Mouse (Mus musculus): ENCODE measurements around the gene Tmem91.

Gene Tmem91

GRCm38 (mm10) chr7:25626509-25627430, 48.2 kb downstream of the Tmem91 start, which contains the start of gene B3gnt8:
Gene B3gnt8, plus strand, starts transcription at chr7:25626654.
- in situ Hi-C loops (cut with MboI, MseI) = no loop called here

GRCm38 (mm10) chr7:25625594-25626250, 49.2 kb downstream of the Tmem91 start:
- in situ Hi-C loops (cut with MboI, MseI) = no loop called here

- in situ Hi-C loops (cut with MboI, MseI) = loop anchor here (5.0 kb wide), 1 partner anchor 32 kb away; the partner anchor contains the start of genes Bckdha and Exosc5
Measured at GRCm38 (mm10) chr7:25624851-25625250, 50.1 kb downstream of the Tmem91 start.

DNA sequence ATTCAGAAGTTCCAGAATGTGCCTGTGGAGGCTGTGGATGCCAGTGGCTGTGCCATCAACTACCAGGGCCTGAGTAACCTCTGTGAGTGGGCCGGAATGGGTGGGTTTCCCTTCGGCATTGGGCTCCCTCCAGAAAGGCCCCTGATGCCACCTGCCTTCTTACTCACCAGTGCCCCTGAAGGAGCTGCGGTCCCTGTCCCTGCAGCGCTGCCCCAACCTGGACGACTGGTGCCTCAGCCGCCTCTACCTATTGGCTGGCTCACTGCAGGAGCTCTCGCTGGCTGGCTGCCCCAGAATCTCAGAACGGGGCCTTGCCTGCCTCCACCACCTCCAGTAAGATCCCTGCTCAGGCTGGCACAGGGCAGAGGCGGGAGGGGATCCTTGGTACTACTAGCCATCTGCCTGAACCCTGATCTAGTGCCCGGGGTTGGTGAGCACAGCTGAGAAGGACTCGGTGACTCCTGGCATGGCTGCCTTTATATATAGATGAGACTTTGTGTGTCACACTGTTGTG, 51.1 kb downstream of the Tmem91 start:
- in situ Hi-C loops (cut with MboI, MseI) = loop anchor here (5.0 kb wide), 1 partner anchor 33 kb away; the partner anchor contains the start of genes Bckdha and Exosc5

- in situ Hi-C loops (cut with MboI, MseI) = loop anchor here (5.0 kb wide), 1 partner anchor 37 kb away; the partner anchor contains the start of genes Bckdha and Exosc5
Measured at GRCm38 (mm10) chr7:25620751-25621150, 54.2 kb downstream of the Tmem91 start.

- in situ Hi-C loops (cut with MboI, MseI) = loop anchor here (5.0 kb wide), 1 partner anchor 37 kb away; the partner anchor contains the start of genes Bckdha and Exosc5
Measured at GRCm38 (mm10) chr7:25620101-25620500, 54.9 kb downstream of the Tmem91 start.

DNA sequence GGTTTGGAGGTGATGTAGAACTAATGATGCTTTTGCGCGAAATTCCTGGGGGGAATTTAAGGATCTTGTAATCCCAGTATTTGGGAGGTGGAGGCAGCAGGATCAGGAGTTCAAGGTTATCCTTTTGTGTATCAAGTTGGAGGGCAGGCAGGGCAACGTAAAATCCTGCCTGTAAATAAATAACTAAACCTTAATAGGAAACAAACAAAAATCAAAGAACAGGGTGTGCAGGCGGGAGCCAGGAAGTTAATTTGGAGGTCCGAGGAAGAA, 55.3 kb downstream of the Tmem91 start:
- in situ Hi-C loops (cut with MboI, MseI) = no loop called here

Measured in T-helper 1 cell (primary cell).